Mouse (Mus musculus): ENCODE measurements around the gene Spo11. TPM values are rescaled to one million over a fixed set of nuclear protein-coding genes. Genes with fewer than 3 reads are reported as not detected.
A peak's percentile ranks its signal among the peaks of the same experiment; 100 is the strongest.

The Spo11 gene
- total RNA-seq, 1 experiment from 2014 or later, result 0.05 TPM

GRCm38 (mm10) chr2:172951976-172952375 lies 25.5 kb upstream of the Spo11 start:
- ATAC-seq (replicated peaks; ENCODE audit: low read depth, poor library complexity, severe bottlenecking), result no peak

- ATAC-seq (replicated peaks; ENCODE audit: low read depth, poor library complexity, severe bottlenecking), result no peak
Observed at GRCm38 (mm10) chr2:172958579-172958978, 18.9 kb upstream of the Spo11 start.

GRCm38 (mm10) chr2:172959006-172959768 lies 18.3 kb upstream of the Spo11 start:
- no peak for ATAC-seq (replicated peaks; ENCODE audit: low read depth, poor library complexity, severe bottlenecking)

GRCm38 (mm10) chr2:172960350-172960749 lies 17.1 kb upstream of the Spo11 start:
- ATAC-seq (replicated peaks; ENCODE audit: low read depth, poor library complexity, severe bottlenecking), result no peak

GRCm38 (mm10) chr2:172961211-172961610 lies 16.3 kb upstream of the Spo11 start:
- no peak for ATAC-seq (replicated peaks; ENCODE audit: low read depth, poor library complexity, severe bottlenecking)

GRCm38 (mm10) chr2:172965249-172965648 lies 12.3 kb upstream of the Spo11 start:
- ATAC-seq (replicated peaks; ENCODE audit: low read depth, poor library complexity, severe bottlenecking), result no peak

- peak; percentile 86 for ATAC-seq (replicated peaks; ENCODE audit: low read depth, poor library complexity, severe bottlenecking)
Observed at GRCm38 (mm10) chr2:172966480-172966879, 11.0 kb upstream of the Spo11 start.

- no peak for ATAC-seq (replicated peaks; ENCODE audit: low read depth, poor library complexity, severe bottlenecking)
Observed at GRCm38 (mm10) chr2:172971865-172972264, 5.6 kb upstream of the Spo11 start.

- no peak for ATAC-seq (replicated peaks; ENCODE audit: low read depth, poor library complexity, severe bottlenecking)
Observed at GRCm38 (mm10) chr2:172973806-172974565, 3.5 kb upstream of the Spo11 start.

- ATAC-seq (replicated peaks; ENCODE audit: low read depth, poor library complexity, severe bottlenecking), result no peak
Observed at GRCm38 (mm10) chr2:172974701-172975100, 2.8 kb upstream of the Spo11 start.

GRCm38 (mm10) chr2:172975159-172975558 lies 2.3 kb upstream of the Spo11 start:
- no peak for ATAC-seq (replicated peaks; ENCODE audit: low read depth, poor library complexity, severe bottlenecking)

GRCm38 (mm10) chr2:172976661-172977238 lies 750 bp upstream of the Spo11 start:
- peak; percentile 67 for ATAC-seq (replicated peaks; ENCODE audit: low read depth, poor library complexity, severe bottlenecking)

- ATAC-seq (replicated peaks; ENCODE audit: low read depth, poor library complexity, severe bottlenecking), result peak; percentile 26
Observed at GRCm38 (mm10) chr2:172978131-172978633, 682 bp downstream of the Spo11 start.

- no peak for ATAC-seq (replicated peaks; ENCODE audit: low read depth, poor library complexity, severe bottlenecking)
Observed at GRCm38 (mm10) chr2:172979666-172980345, 2.3 kb downstream of the Spo11 start.

- 0 out of 2 replicates have a peak, but pooled peaks have one; percentile 31 for ATAC-seq (replicated peaks; ENCODE audit: low read depth, poor library complexity, severe bottlenecking)
Observed at GRCm38 (mm10) chr2:172982776-172983561, 5.5 kb downstream of the Spo11 start.

- no peak for ATAC-seq (replicated peaks; ENCODE audit: low read depth, poor library complexity, severe bottlenecking)
Observed at GRCm38 (mm10) chr2:172990161-172990560, 12.7 kb downstream of the Spo11 start.

- ATAC-seq (replicated peaks; ENCODE audit: low read depth, poor library complexity, severe bottlenecking), result peak; percentile 34; the same call in 1 of the 2 replicates
Observed at GRCm38 (mm10) chr2:172996207-172996606, 18.7 kb downstream of the Spo11 start.

- no peak for ATAC-seq (replicated peaks; ENCODE audit: low read depth, poor library complexity, severe bottlenecking)
Observed at GRCm38 (mm10) chr2:172997748-172998147, 20.2 kb downstream of the Spo11 start.

- ATAC-seq (replicated peaks; ENCODE audit: low read depth, poor library complexity, severe bottlenecking), result no peak
Observed at GRCm38 (mm10) chr2:172998478-172998877, 21.0 kb downstream of the Spo11 start.
